17 mouse cellular contexts compared by ENCODE assay signal in genomic region chr5:128667303-128667702, GRCm38 (mm10). TPM values are rescaled to one million over a fixed set of nuclear protein-coding genes. Genes with fewer than 3 reads are reported as not detected.
A peak's percentile ranks its signal among the peaks of the same experiment; 100 is the strongest.
DNase-seq lines count a peak whose midpoint lies in the region; ATAC-seq and TF ChIP-seq lines count a peak whose summit lies in the region.
"Had no signal": no experiment of that assay in that cellular context is flagged by ENCODE, and none has a peak within 500 bp of the region (broad histone marks: within the 10 kb centered on the region; RNA-seq: fewer than 3 reads in every experiment).

No protein-coding gene starts in this region.

- H3K9ac ChIP-seq in embryonic facial prominence, embryonic 15.5 days = no peak overlapping the region
- H3K9ac ChIP-seq in neural tube, embryonic 15.5 days (replicated peaks) = no peak overlapping the region
- no peak overlapping the region for H3K9ac ChIP-seq in midbrain, embryonic 11.5 days (ENCODE audit: low read length)

- no peak for TF ChIP-seq POLR2A in thymus, adult 2 months (IDR thresholded peaks at IDR 0.05; ENCODE audit: control insufficient read depth, extremely low read depth, insufficient read depth, low read length, poor library complexity)

- H3K9me3 ChIP-seq in embryonic facial prominence, embryonic 15.5 days (replicated peaks) = no peaks in the 10 kb centered on the region; the same call in 1 of the 2 replicates
- no peaks in the 10 kb centered on the region; the same call in 1 of the 2 replicates for H3K9me3 ChIP-seq in neural tube, embryonic 15.5 days (replicated peaks)
- no peaks in the 10 kb centered on the region for H3K9me3 ChIP-seq in midbrain, embryonic 11.5 days (ENCODE audit: control insufficient read depth, low read length)

- H3K4me1 ChIP-seq in embryonic facial prominence, embryonic 15.5 days = peaks cover 9% of the 10 kb centered on the region
- peaks cover 6% of the 10 kb centered on the region for H3K4me1 ChIP-seq in neural tube, embryonic 15.5 days
- no peaks in the 10 kb centered on the region for H3K4me1 ChIP-seq in midbrain, embryonic 11.5 days (ENCODE audit: control insufficient read depth, insufficient read depth, low read length)
- H3K4me1 ChIP-seq in thymus, adult 2 months (replicated peaks; ENCODE audit: control insufficient read depth, insufficient read depth, low read length) = no peaks in the 10 kb centered on the region

- no peak for TF ChIP-seq CTCF in thymus, adult 2 months (IDR thresholded peaks at IDR 0.05; ENCODE audit: borderline replicate concordance, control insufficient read depth, extremely low read depth, insufficient read depth, low read length, poor library complexity)

- 0 out of 2 replicates have a peak overlapping the region, but pooled peaks have one; percentile 8 for H3K4me3 ChIP-seq in embryonic facial prominence, embryonic 15.5 days (replicated peaks)
- no peak overlapping the region for H3K4me3 ChIP-seq in neural tube, embryonic 15.5 days (replicated peaks)
- no peak overlapping the region for H3K4me3 ChIP-seq in midbrain, embryonic 11.5 days (ENCODE audit: low read depth, low read length)
- no peak overlapping the region for H3K4me3 ChIP-seq in thymus, adult 2 months (ENCODE audit: control insufficient read depth, insufficient read depth, low read length)

- no peak for ATAC-seq in embryonic facial prominence, embryonic 15.5 days (ENCODE audit: insufficient number of reproducible peaks, low FRiP score, low TSS enrichment, low read depth)
- ATAC-seq in neural tube, embryonic 15.5 days (ENCODE audit: low FRiP score) = no peak
- no peak for ATAC-seq in midbrain, embryonic 11.5 days (ENCODE audit: low FRiP score)
- ATAC-seq: midbrain, embryonic 16.5 days had no signal

- no peaks in the 10 kb centered on the region for H3K27me3 ChIP-seq in embryonic facial prominence, embryonic 15.5 days
- no peaks in the 10 kb centered on the region for H3K27me3 ChIP-seq in neural tube, embryonic 15.5 days (replicated peaks)
- no peaks in the 10 kb centered on the region for H3K27me3 ChIP-seq in midbrain, embryonic 11.5 days (ENCODE audit: control insufficient read depth, insufficient read depth, low read length)
- H3K27me3 ChIP-seq in thymus, adult 2 months (ENCODE audit: control insufficient read depth, insufficient read depth, low read length) = no peaks in the 10 kb centered on the region; the same call in 1 of the 2 replicates
- H3K27me3 ChIP-seq: CH12.LX had no signal

- DNase-seq in layer of hippocampus, adult 11-12 months (ENCODE audit: low spot score) = peak; percentile 11
- DNase-seq in layer of hippocampus, postnatal 10 days (ENCODE audit: low spot score in 2 of 2) = no peak
- DNase-seq in layer of hippocampus, adult 9-10 months (ENCODE audit: low spot score) = peak; percentile 16
- DNase-seq in midbrain, embryonic 11.5 days (ENCODE audit: low spot score, missing footprints) = no peak
- DNase-seq in thymus, adult 2 months = no peak
- DNase-seq: adrenal gland, adult 2 months; cerebellum, postnatal 36 days; gastrocnemius, postnatal 10 days; heart, postnatal 4 days; thymus, postnatal 4 days had no signal

- peak overlapping the region; percentile 34 for H3K4me2 ChIP-seq in embryonic facial prominence, embryonic 15.5 days (replicated peaks)
- no peak overlapping the region for H3K4me2 ChIP-seq in neural tube, embryonic 15.5 days
- no peak overlapping the region for H3K4me2 ChIP-seq in midbrain, embryonic 11.5 days
- H3K4me2 ChIP-seq: heart, embryonic 11.5 days; liver, embryonic 11.5 days had no signal

- no peaks in the 10 kb centered on the region for H3K36me3 ChIP-seq in embryonic facial prominence, embryonic 15.5 days
- no peaks in the 10 kb centered on the region for H3K36me3 ChIP-seq in neural tube, embryonic 15.5 days
- no peaks in the 10 kb centered on the region for H3K36me3 ChIP-seq in midbrain, embryonic 11.5 days (ENCODE audit: control insufficient read depth, insufficient read depth, low read length)
- no peaks in the 10 kb centered on the region for H3K36me3 ChIP-seq in thymus, adult 2 months (ENCODE audit: control insufficient read depth, insufficient read depth, low read length)

- 31% methylated on average over 7 of the region's 7 CpGs for WGBS in embryonic facial prominence, embryonic 15.5 days
- WGBS in neural tube, embryonic 15.5 days = 48% methylated on average over 7 of the region's 7 CpGs
- 78% methylated on average over 7 of the region's 7 CpGs for WGBS in midbrain, embryonic 11.5 days
- 81% methylated on average over 7 of the region's 7 CpGs for WGBS in thymus, adult 2 months

- peak overlapping the region; percentile 45; the same call in 1 of the 2 replicates for H3K27ac ChIP-seq in embryonic facial prominence, embryonic 15.5 days (replicated peaks)
- peak overlapping the region; percentile 29; the same call in 1 of the 2 replicates for H3K27ac ChIP-seq in neural tube, embryonic 15.5 days (replicated peaks)
- H3K27ac ChIP-seq in midbrain, embryonic 11.5 days (ENCODE audit: low read depth, low read length) = no peak overlapping the region
- no peak overlapping the region for H3K27ac ChIP-seq in thymus, adult 2 months (ENCODE audit: control insufficient read depth, insufficient read depth, low read length)

RNA-seq across cellular contexts. Expression of gene Piwil1, which starts 35.0 kb away (rescaled TPM):
- under 1 TPM; 0.25 to 0.40 TPM for total RNA-seq in layer of hippocampus, postnatal 10 days (2021)
- polyA plus RNA-seq in embryonic facial prominence, embryonic 15.5 days (2015; fragmentation: Nextera tagmentation; extraction: Ambion mirVana) = not detected in 2 replicates
- 0.31 and 0.33 TPM in 2 replicates for polyA plus RNA-seq in neural tube, embryonic 15.5 days (2015; fragmentation: Nextera tagmentation; extraction: Ambion mirVana)
- polyA plus RNA-seq in midbrain, embryonic 11.5 days (2014; fragmentation: Nextera tagmentation; extraction: Ambion mirVana) = 0.14 TPM in 1 of 2 replicates, not detected in the other
- polyA plus RNA-seq in thymus, adult 2 months (2012; rRNA removed) = 0.05 and 0.08 TPM in 2 replicates
- total RNA-seq: adrenal gland, adult 2 months; CH12.LX; heart, postnatal 4 days; neutrophil, adult 5-6 weeks had no signal
- polyA plus RNA-seq: heart, embryonic 11.5 days; liver, embryonic 11.5 days had no signal

Comparison
In these comparisons a context has a peak if more than half of its experiments do, and no peak if none do; other contexts are left out.
1. DNase-seq: peak in layer of hippocampus, adult 11-12 months (single experiment) and layer of hippocampus, adult 9-10 months (single experiment); none in layer of hippocampus, postnatal 10 days (0 of 2), midbrain, embryonic 11.5 days (single experiment) and thymus, adult 2 months (single experiment).
2. H3K27ac ChIP-seq: peak in embryonic facial prominence, embryonic 15.5 days (single experiment) and neural tube, embryonic 15.5 days (single experiment); none in midbrain, embryonic 11.5 days (single experiment) and thymus, adult 2 months (single experiment).